Mouse (Mus musculus) thymus, adult 2 months (tissue): ENCODE measurements at regions not wholly inside any gene's neighbourhood (a gene's known extent, or its start where the extent isn't known, plus 50 kb on each side); places are given as distances from the start of the nearest gene placed in this dataset.
"Not testable (repeated sequence)": the region's sequence is repeated elsewhere in the genome, so short reads cannot be mapped to it uniquely, and the experiment has no call there.

Source experiments
- DNase-seq: peaks from one replicate; pipeline ENCODE4 v3.0.0; 2021
- H3K27ac ChIP-seq: fragments of 200-500 bp; 2 replicates; pipeline ENCODE4 v1.5.1; 2012; ENCODE audit warnings: low read length, control low read depth; ENCODE audit not compliant: control insufficient read depth, insufficient read depth
- H3K27me3 ChIP-seq: fragments of 200-500 bp; 2 replicates; pipeline ENCODE4 v1.6.1; 2012; ENCODE audit warnings: mild to moderate bottlenecking, low read length, moderate library complexity, mixed read lengths; ENCODE audit not compliant: control insufficient read depth, insufficient read depth
- H3K36me3 ChIP-seq: fragments of 200-500 bp; 2 replicates; pipeline ENCODE4 v1.6.1; 2012; ENCODE audit warnings: mild to moderate bottlenecking, low read length, moderate library complexity; ENCODE audit not compliant: control insufficient read depth, insufficient read depth
- H3K4me1 ChIP-seq: fragments of 200-500 bp; replicated peaks from 2 replicates; pipeline ENCODE4 v1.6.1; 2012; ENCODE audit warnings: low read length; ENCODE audit not compliant: control insufficient read depth, insufficient read depth
- H3K4me3 ChIP-seq: fragments of 200-500 bp; 2 replicates; pipeline ENCODE4 v1.5.1; 2012; ENCODE audit warnings: mild to moderate bottlenecking, low read length, control low read depth, moderate library complexity; ENCODE audit not compliant: control insufficient read depth, insufficient read depth
- CTCF ChIP-seq: fragments of 200-500 bp; IDR thresholded peaks from 2 replicates; pipeline ENCODE4 v1.5.1; 2012; ENCODE audit warnings: mild to moderate bottlenecking, control low read depth, low read length, moderate library complexity, borderline replicate concordance; ENCODE audit not compliant: control insufficient read depth, poor library complexity, insufficient read depth; ENCODE audit errors: extremely low read depth
- POLR2A ChIP-seq: fragments of 200-500 bp; IDR thresholded peaks from 2 replicates; pipeline ENCODE4 v1.6.1; 2012; ENCODE audit warnings: mild to moderate bottlenecking, low read length, control low read depth, moderate library complexity; ENCODE audit not compliant: control insufficient read depth, poor library complexity, insufficient read depth; ENCODE audit errors: extremely low read depth
- WGBS: fragments of 180-500 bp; shearing (Covaris S2); methylation state at CpG from one replicate; pipeline ENCODE4 v1.1.7; 2018; 5-methylcytosine and 5-hydroxymethylcytosine counted together

DNA sequence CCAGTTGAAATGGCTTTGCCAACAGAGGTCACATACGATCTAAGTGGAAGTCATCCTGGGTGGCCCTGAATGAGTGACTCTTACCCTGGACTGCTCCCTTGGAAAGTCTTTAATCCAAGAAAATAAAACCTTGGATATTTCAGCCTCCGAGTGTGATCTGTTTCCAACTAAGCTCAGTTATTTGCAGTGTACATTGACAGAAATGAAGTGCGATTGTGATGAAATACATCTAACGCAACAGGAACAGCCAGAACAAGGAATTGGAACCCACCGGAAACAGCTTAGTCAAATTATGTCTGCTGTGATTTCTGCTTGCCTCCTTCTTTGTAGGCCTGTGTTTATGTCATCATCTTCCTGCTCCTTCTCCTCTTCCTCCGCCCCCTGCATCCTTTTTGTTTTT is 143.7 kb downstream of the Gm5426 start:
- no peak for DNase-seq
- H3K27ac ChIP-seq, result no peak overlapping the region
- no peak for TF ChIP-seq CTCF
- no peak for TF ChIP-seq POLR2A

DNA sequence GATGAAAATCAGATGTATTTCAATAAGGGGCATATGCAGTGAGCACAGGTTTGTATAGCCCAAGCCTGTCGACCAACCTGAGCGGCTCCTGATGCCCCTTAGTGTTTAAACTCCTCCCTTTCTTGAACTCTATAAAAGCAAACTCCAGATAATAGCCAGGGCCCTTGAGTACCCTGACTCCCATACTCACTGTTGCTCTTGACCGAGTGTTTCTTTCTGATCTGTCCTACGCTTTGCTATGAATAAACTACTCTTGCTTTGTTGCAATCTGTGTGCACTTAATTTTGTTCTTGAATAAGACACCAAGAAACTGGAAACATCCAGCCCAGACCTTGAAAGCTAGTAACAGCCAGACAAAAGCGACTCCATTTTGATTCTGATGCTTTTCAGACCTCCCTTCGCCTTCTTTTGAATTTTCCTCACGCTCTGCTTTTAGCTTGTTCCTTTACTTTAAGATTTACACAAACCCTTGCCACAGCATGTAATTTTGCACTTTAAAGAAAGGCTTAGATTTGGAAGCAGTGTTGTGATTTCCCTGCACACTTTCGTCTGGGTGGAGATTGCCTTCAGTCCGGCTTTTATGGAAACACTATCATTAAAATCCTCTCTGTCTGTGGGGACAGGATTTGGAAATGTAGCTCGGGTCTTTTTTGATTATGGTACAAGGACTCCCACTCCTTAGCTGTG is 149.1 kb downstream of the Gm5426 start:
- 96% methylated on average over 10 of the region's 10 CpGs for WGBS
- H3K36me3 ChIP-seq, result no peaks in the 10 kb centered on the region
- TF ChIP-seq CTCF (no peak), POLR2A (no peak)
- no peaks in the 10 kb centered on the region for H3K27me3 ChIP-seq
- H3K4me1 ChIP-seq, result no peaks in the 10 kb centered on the region
- no peak overlapping the region for H3K4me3 ChIP-seq
- no peak overlapping the region for H3K27ac ChIP-seq
- no peak for DNase-seq

More for the DNA sequence above, 143.7 kb downstream of the Gm5426 start:
- 96% methylated on average over 6 of the region's 6 CpGs for WGBS
- Histone ChIP-seq H3K27me3 (no peaks in the 10 kb centered on the region), H3K36me3 (no peaks in the 10 kb centered on the region), H3K4me3 (no peak overlapping the region), H3K4me1 (no peaks in the 10 kb centered on the region)

DNA sequence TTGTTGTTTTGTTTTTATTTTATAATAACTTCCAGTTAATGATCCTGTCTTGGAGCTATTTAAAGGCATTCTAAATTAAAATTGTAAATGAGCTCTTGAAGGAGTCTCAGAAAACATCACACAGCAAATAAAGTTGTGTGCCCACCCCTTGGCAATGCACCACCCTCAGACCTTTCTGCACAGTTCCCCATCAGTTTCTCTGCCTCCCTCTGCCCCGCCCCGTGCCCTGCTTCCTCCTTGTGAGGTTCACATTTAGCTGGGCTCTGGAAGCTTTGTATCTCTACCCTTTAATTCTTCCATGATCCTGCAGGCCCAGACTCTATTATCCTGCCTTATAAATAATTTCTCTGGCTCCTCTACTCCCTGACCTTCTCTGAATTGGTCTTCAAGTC is 149.7 kb downstream of the Gm5426 start:
- 54% methylated on average over 2 of the region's 2 CpGs for WGBS
- Histone ChIP-seq H3K27ac (no peak overlapping the region), H3K4me3 (no peak overlapping the region), H3K36me3 (no peaks in the 10 kb centered on the region), H3K4me1 (no peaks in the 10 kb centered on the region), H3K27me3 (no peaks in the 10 kb centered on the region)
- DNase-seq, result no peak
- TF ChIP-seq CTCF (no peak), POLR2A (no peak)

DNA sequence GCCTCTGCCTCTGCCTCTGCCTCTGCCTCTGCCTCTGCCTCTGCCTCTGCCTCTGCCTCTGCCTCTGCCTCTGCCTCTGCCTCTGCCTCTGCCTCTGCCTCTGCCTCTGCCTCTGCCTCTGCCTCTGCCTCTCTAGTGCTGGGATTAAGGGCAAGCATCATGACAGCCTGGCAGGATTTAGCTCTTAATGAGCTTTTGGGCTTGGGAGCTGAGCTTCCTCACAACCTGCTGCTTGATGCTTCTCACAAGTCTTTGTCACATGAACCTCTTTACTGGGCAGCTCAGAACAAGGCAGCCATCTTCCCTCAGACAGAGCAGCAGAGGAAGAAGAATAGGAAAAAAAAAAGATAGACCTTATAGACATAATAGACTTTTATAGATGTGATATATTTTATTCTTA is 152.6 kb downstream of the Gm5426 start:
- H3K27me3 ChIP-seq, H3K27ac ChIP-seq, H3K4me3 ChIP-seq, H3K4me1 ChIP-seq, DNase-seq, H3K36me3 ChIP-seq: not testable (repeated sequence)

DNA sequence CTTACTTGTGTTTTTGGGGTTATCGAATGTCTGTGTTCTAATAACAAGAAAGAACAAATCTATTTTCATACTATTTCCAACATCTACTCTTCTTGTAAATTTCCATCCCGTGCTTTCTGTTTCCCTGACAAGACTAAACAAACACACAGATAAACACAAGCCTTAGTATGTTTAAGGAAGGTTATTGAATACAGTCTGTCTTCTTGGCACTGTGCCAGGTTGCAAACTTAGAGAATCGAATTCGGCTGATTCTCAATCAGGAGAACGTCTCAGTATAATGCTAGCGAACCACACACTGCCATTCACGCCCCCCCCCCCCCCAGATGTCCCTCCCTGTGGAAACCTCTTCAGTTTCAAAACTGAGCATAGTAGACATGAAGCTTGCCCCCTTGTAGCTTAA is 157.2 kb downstream of the Gm5426 start:
- Histone ChIP-seq H3K27me3 (no peaks in the 10 kb centered on the region), H3K27ac (no peak overlapping the region), H3K4me3 (no peak overlapping the region), H3K4me1 (no peaks in the 10 kb centered on the region), H3K36me3 (no peaks in the 10 kb centered on the region)
- no peak for TF ChIP-seq CTCF
- no peak for TF ChIP-seq POLR2A
- WGBS, result 86% methylated on average over 7 of the region's 7 CpGs
- DNase-seq, result no peak

DNA sequence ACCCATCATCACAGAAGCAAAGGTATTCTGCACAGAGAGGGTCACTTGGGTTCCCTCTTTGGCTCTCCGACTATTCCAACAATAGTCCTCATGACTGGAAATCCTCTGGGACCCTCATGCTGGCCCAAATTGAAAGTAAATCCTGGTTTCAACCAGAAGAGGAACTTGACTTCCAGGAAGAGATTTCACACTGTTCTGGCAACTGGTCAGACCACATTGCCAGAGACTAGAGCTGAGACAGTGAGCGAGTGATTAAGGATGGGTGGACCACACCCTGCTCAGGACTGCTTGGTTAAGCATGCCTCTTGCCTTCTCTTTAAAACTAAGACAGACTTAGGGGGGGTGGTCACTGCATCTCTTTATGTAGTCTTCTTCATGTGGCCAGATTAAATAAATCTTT is 158.3 kb downstream of the Gm5426 start:
- DNase-seq, result no peak
- TF ChIP-seq CTCF (no peak), POLR2A (no peak)
- 63% methylated on average over 2 of the region's 2 CpGs for WGBS
- Histone ChIP-seq H3K27me3 (no peaks in the 10 kb centered on the region), H3K4me1 (no peaks in the 10 kb centered on the region), H3K36me3 (no peaks in the 10 kb centered on the region), H3K4me3 (no peak overlapping the region), H3K27ac (no peak overlapping the region)

DNA sequence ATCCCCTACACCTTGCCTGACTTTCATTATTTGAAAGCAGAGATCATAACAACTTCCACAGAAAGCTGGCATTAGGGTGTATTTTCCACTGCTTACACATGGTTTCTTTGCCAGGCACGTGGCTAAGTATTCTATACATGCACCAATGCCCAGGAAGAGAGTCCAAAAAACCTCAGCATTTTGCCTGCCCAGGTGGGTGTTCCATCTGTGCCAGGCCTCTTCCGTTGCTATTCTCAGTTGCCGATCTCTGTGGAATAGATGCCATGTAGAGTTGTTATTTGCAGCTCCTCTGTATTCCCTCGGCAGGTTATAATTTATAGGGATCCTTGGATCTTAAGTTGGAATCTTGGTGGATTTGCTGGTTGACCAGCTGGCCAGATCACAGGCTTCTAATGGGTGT is 161.3 kb downstream of the Gm5426 start:
- WGBS, result 97% methylated on average over 4 of the region's 4 CpGs
- no peak for DNase-seq

More for the DNA sequence above, 161.3 kb downstream of the Gm5426 start:
- TF ChIP-seq POLR2A, result no peak
- no peak for TF ChIP-seq CTCF
- Histone ChIP-seq H3K4me3 (no peak overlapping the region), H3K36me3 (no peaks in the 10 kb centered on the region), H3K27me3 (no peaks in the 10 kb centered on the region), H3K27ac (no peak overlapping the region), H3K4me1 (no peaks in the 10 kb centered on the region)
